Mouse (Mus musculus) kidney, adult 2 months (tissue): ENCODE measurements around the gene Cep128.

Source experiments
- CTCF ChIP-seq: fragments of 200-500 bp; conservative IDR thresholded peaks from 2 replicates; pipeline ENCODE4 v1.5.1; 2011; ENCODE audit warnings: low read depth, mild to moderate bottlenecking, control low read depth, low read length, moderate library complexity, mixed read lengths; ENCODE audit not compliant: insufficient read depth, insufficient read length
- POLR2A ChIP-seq: fragments of 200-500 bp; IDR thresholded peaks from one replicate; pipeline ENCODE4 v1.6.1; 2011; ENCODE audit warnings: low read depth, low read length, control low read depth

- no peak for TF ChIP-seq CTCF
- TF ChIP-seq POLR2A = no peak
Observed at GRCm38 (mm10) chr12:91412461-91413182, 28.4 kb upstream of the Cep128 start.
